8 mouse cellular contexts compared by ENCODE assay signal in genomic region chr12:49951821-49952220, GRCm38 (mm10).
A peak's percentile ranks its signal among the peaks of the same experiment; 100 is the strongest.
DNase-seq lines count a peak whose midpoint lies in the region; ATAC-seq lines count a peak whose summit lies in the region.

No protein-coding gene starts in this region.

- H3K4me2 ChIP-seq in hindbrain, embryonic 14.5 days (replicated peaks): no peak overlapping the region
- no peak overlapping the region for H3K4me2 ChIP-seq in midbrain, embryonic 12.5 days (replicated peaks)

- H3K4me1 ChIP-seq in hindbrain, embryonic 14.5 days (replicated peaks; ENCODE audit: control insufficient read depth, insufficient read depth, low read length): no peaks in the 10 kb centered on the region
- H3K4me1 ChIP-seq in midbrain, embryonic 12.5 days: peaks cover under 1% of the 10 kb centered on the region; the same call in 1 of the 2 replicates

- no peak overlapping the region for H3K4me3 ChIP-seq in hindbrain, embryonic 14.5 days (replicated peaks; ENCODE audit: low read length)
- H3K4me3 ChIP-seq in midbrain, embryonic 12.5 days: no peak overlapping the region

- WGBS in hindbrain, embryonic 14.5 days: 38% methylated on average over 5 of the region's 5 CpGs
- 39% methylated on average over 5 of the region's 5 CpGs for WGBS in midbrain, embryonic 12.5 days

- H3K27me3 ChIP-seq in hindbrain, embryonic 14.5 days (ENCODE audit: control insufficient read depth, insufficient read depth, low read length): no peaks in the 10 kb centered on the region
- H3K27me3 ChIP-seq in midbrain, embryonic 12.5 days: 0 out of 2 replicates have a peak, but pooled peaks cover 4% of the 10 kb centered on the region

- no peak overlapping the region for H3K27ac ChIP-seq in hindbrain, embryonic 14.5 days
- H3K27ac ChIP-seq in midbrain, embryonic 12.5 days (replicated peaks): no peak overlapping the region

- intact Hi-C loops in gastrocnemius, postnatal 14 days (cut with DNase I; ENCODE audit: low total_unique reads): no loop called here

- no peak; the same call in 1 of the 2 replicates for ATAC-seq in hindbrain, embryonic 14.5 days (ENCODE audit: low FRiP score)
- 0 out of 2 replicates have a peak, but pooled peaks have one; percentile 48 for ATAC-seq in midbrain, embryonic 12.5 days (ENCODE audit: low FRiP score, low read depth)
- no peak for ATAC-seq in erythroblast, adult 5-6 weeks (replicated peaks; ENCODE audit: low FRiP score, poor library complexity, severe bottlenecking)

- H3K9me3 ChIP-seq in hindbrain, embryonic 14.5 days (ENCODE audit: control insufficient read depth, low read length): no peaks in the 10 kb centered on the region
- no peaks in the 10 kb centered on the region for H3K9me3 ChIP-seq in midbrain, embryonic 12.5 days

- peak; percentile 8 for DNase-seq in cerebellum, adult 9-10 months
- DNase-seq in cerebellum, adult 11 months: no peak
- DNase-seq in thymus, postnatal 0 days (ENCODE audit: low spot score): peak; percentile 1
- no peak for DNase-seq in thymus, postnatal 25 days
- DNase-seq in hindbrain, embryonic 14.5 days (ENCODE audit: low spot score): peak; percentile 55
- no peak for DNase-seq in gastrocnemius, postnatal 14 days

- H3K9ac ChIP-seq in hindbrain, embryonic 14.5 days: no peak overlapping the region
- no peak overlapping the region for H3K9ac ChIP-seq in midbrain, embryonic 12.5 days (replicated peaks)

- H3K36me3 ChIP-seq in hindbrain, embryonic 14.5 days (replicated peaks; ENCODE audit: control insufficient read depth, insufficient read depth): no peaks in the 10 kb centered on the region
- no peaks in the 10 kb centered on the region for H3K36me3 ChIP-seq in midbrain, embryonic 12.5 days

Comparison
In these comparisons a context has a peak if more than half of its experiments do, and no peak if none do; other contexts are left out.
1. DNase-seq: peak in cerebellum, adult 9-10 months (single experiment), thymus, postnatal 0 days (single experiment) and hindbrain, embryonic 14.5 days (single experiment); none in cerebellum, adult 11 months (single experiment), thymus, postnatal 25 days (single experiment) and gastrocnemius, postnatal 14 days (single experiment).